Mouse (Mus musculus): ENCODE data around the gene Hsf2bp. TPM values are rescaled to one million over a fixed set of nuclear protein-coding genes. Genes with fewer than 3 reads are reported as not detected.
A peak's percentile ranks its signal among the peaks of the same experiment; 100 is the strongest.

Hsf2bp gene
- polyA plus RNA-seq, 1 experiment from 2014 or later: 0.99 TPM

GRCm38 (mm10) chr17:31919599-31919998 is 116.5 kb downstream of the Hsf2bp start:
- Histone ChIP-seq H3K27me3 (ENCODE audit: insufficient read depth, low read length) (no peaks in the 10 kb centered on the region), H3K27ac (ENCODE audit: low read length) (no peak overlapping the region), H3K4me3 (ENCODE audit: low read length) (no peak overlapping the region)

GRCm38 (mm10) chr17:31918374-31918773 is 117.8 kb downstream of the Hsf2bp start:
- no peaks in the 10 kb centered on the region for H3K27me3 ChIP-seq (ENCODE audit: insufficient read depth, low read length)
- no peaks in the 10 kb centered on the region for H3K36me3 ChIP-seq (ENCODE audit: insufficient read depth, low read length)
- ATAC-seq (ENCODE audit: low FRiP score, low TSS enrichment): no peak
- H3K27ac ChIP-seq (ENCODE audit: low read length): no peak overlapping the region
- H3K9me3 ChIP-seq (ENCODE audit: low read length): no peaks in the 10 kb centered on the region
- H3K9ac ChIP-seq (replicated peaks; ENCODE audit: low read length): no peak overlapping the region
- H3K4me2 ChIP-seq (replicated peaks; ENCODE audit: low read depth, low read length): no peak overlapping the region
- no peak overlapping the region for H3K4me3 ChIP-seq (ENCODE audit: low read length)
- 79% methylated on average over 8 of the region's 8 CpGs for WGBS
- peaks cover 21% of the 10 kb centered on the region for H3K4me1 ChIP-seq (ENCODE audit: insufficient read depth, low read length)

More at GRCm38 (mm10) chr17:31919599-31919998, 116.5 kb downstream of the Hsf2bp start:
- no peaks in the 10 kb centered on the region for H3K9me3 ChIP-seq (ENCODE audit: low read length)
- no peak for ATAC-seq (ENCODE audit: low FRiP score, low TSS enrichment)
- no peaks in the 10 kb centered on the region for H3K36me3 ChIP-seq (ENCODE audit: insufficient read depth, low read length)
- H3K4me2 ChIP-seq (replicated peaks; ENCODE audit: low read depth, low read length): no peak overlapping the region
- WGBS: 78% methylated on average over 7 of the region's 7 CpGs
- H3K9ac ChIP-seq (replicated peaks; ENCODE audit: low read length): no peak overlapping the region
- peaks cover 27% of the 10 kb centered on the region for H3K4me1 ChIP-seq (ENCODE audit: insufficient read depth, low read length)

- ATAC-seq (ENCODE audit: low FRiP score, low TSS enrichment): no peak
- Histone ChIP-seq H3K27me3 (ENCODE audit: insufficient read depth, low read length) (no peaks in the 10 kb centered on the region), H3K4me3 (ENCODE audit: low read length) (no peak overlapping the region), H3K9me3 (ENCODE audit: low read length) (no peaks in the 10 kb centered on the region), H3K9ac (replicated peaks; ENCODE audit: low read length) (0 out of 2 replicates have a peak overlapping the region, but pooled peaks have one; percentile 19), H3K4me1 (ENCODE audit: insufficient read depth, low read length) (peaks cover 27% of the 10 kb centered on the region), H3K27ac (ENCODE audit: low read length) (no peak overlapping the region), H3K4me2 (replicated peaks; ENCODE audit: low read depth, low read length) (no peak overlapping the region), H3K36me3 (ENCODE audit: insufficient read depth, low read length) (no peaks in the 10 kb centered on the region)
- 59% methylated on average over 6 of the region's 6 CpGs for WGBS
Observed at GRCm38 (mm10) chr17:31916461-31916775, 119.7 kb downstream of the Hsf2bp start.

GRCm38 (mm10) chr17:31915756-31916460 is 120.2 kb downstream of the Hsf2bp start:
- H3K4me3 ChIP-seq (ENCODE audit: low read length): no peak overlapping the region
- peaks cover 24% of the 10 kb centered on the region for H3K4me1 ChIP-seq (ENCODE audit: insufficient read depth, low read length)
- no peaks in the 10 kb centered on the region for H3K36me3 ChIP-seq (ENCODE audit: insufficient read depth, low read length)
- ATAC-seq (ENCODE audit: low FRiP score, low TSS enrichment): peak; percentile 15; the same call in 1 of the 2 replicates
- H3K9ac ChIP-seq (replicated peaks; ENCODE audit: low read length): no peak overlapping the region
- H3K9me3 ChIP-seq (ENCODE audit: low read length): no peaks in the 10 kb centered on the region
- no peak overlapping the region for H3K27ac ChIP-seq (ENCODE audit: low read length)
- WGBS: 51% methylated on average over 18 of the region's 18 CpGs
- no peaks in the 10 kb centered on the region for H3K27me3 ChIP-seq (ENCODE audit: insufficient read depth, low read length)
- no peak overlapping the region for H3K4me2 ChIP-seq (replicated peaks; ENCODE audit: low read depth, low read length)

GRCm38 (mm10) chr17:31914323-31914722 is 121.8 kb downstream of the Hsf2bp start:
- H3K4me2 ChIP-seq (replicated peaks; ENCODE audit: low read depth, low read length): no peak overlapping the region
- ATAC-seq (ENCODE audit: low FRiP score, low TSS enrichment): no peak
- H3K27ac ChIP-seq (ENCODE audit: low read length): no peak overlapping the region
- H3K9ac ChIP-seq (replicated peaks; ENCODE audit: low read length): no peak overlapping the region
- no peaks in the 10 kb centered on the region for H3K36me3 ChIP-seq (ENCODE audit: insufficient read depth, low read length)
- H3K27me3 ChIP-seq (ENCODE audit: insufficient read depth, low read length): no peaks in the 10 kb centered on the region
- WGBS: 83% methylated on average over 5 of the region's 5 CpGs
- peaks cover 19% of the 10 kb centered on the region; the same call in 1 of the 2 replicates for H3K4me1 ChIP-seq (ENCODE audit: insufficient read depth, low read length)
- H3K9me3 ChIP-seq (ENCODE audit: low read length): no peaks in the 10 kb centered on the region
- no peak overlapping the region for H3K4me3 ChIP-seq (ENCODE audit: low read length)

- H3K27me3 ChIP-seq (ENCODE audit: insufficient read depth, low read length): no peaks in the 10 kb centered on the region
- no peak overlapping the region for H3K27ac ChIP-seq (ENCODE audit: low read length)
- H3K36me3 ChIP-seq (ENCODE audit: insufficient read depth, low read length): no peaks in the 10 kb centered on the region
- H3K4me1 ChIP-seq (ENCODE audit: insufficient read depth, low read length): peaks cover 19% of the 10 kb centered on the region; the same call in 1 of the 2 replicates
- no peaks in the 10 kb centered on the region for H3K9me3 ChIP-seq (ENCODE audit: low read length)
- 0 out of 2 replicates have a peak overlapping the region, but pooled peaks have one; percentile 25 for H3K9ac ChIP-seq (replicated peaks; ENCODE audit: low read length)
- WGBS: 48% methylated on average over 18 of the region's 18 CpGs
- no peak for ATAC-seq (ENCODE audit: low FRiP score, low TSS enrichment)
- no peak overlapping the region for H3K4me2 ChIP-seq (replicated peaks; ENCODE audit: low read depth, low read length)
- no peak overlapping the region for H3K4me3 ChIP-seq (ENCODE audit: low read length)
Observed at GRCm38 (mm10) chr17:31912881-31913662, 123.1 kb downstream of the Hsf2bp start.

GRCm38 (mm10) chr17:31912387-31912786 is 123.8 kb downstream of the Hsf2bp start:
- no peaks in the 10 kb centered on the region for H3K27me3 ChIP-seq (ENCODE audit: insufficient read depth, low read length)
- 0 out of 2 replicates have a peak, but pooled peaks have one; percentile 20 for ATAC-seq (ENCODE audit: low FRiP score, low TSS enrichment)
- peaks cover 19% of the 10 kb centered on the region; the same call in 1 of the 2 replicates for H3K4me1 ChIP-seq (ENCODE audit: insufficient read depth, low read length)
- no peaks in the 10 kb centered on the region for H3K9me3 ChIP-seq (ENCODE audit: low read length)
- no peak overlapping the region for H3K27ac ChIP-seq (ENCODE audit: low read length)
- no peaks in the 10 kb centered on the region for H3K36me3 ChIP-seq (ENCODE audit: insufficient read depth, low read length)
- 66% methylated on average over 16 of the region's 16 CpGs for WGBS
- no peak overlapping the region for H3K4me2 ChIP-seq (replicated peaks; ENCODE audit: low read depth, low read length)
- H3K9ac ChIP-seq (replicated peaks; ENCODE audit: low read length): no peak overlapping the region
- no peak overlapping the region for H3K4me3 ChIP-seq (ENCODE audit: low read length)

- Histone ChIP-seq H3K4me1 (ENCODE audit: insufficient read depth, low read length) (0 out of 2 replicates have a peak, but pooled peaks cover 8% of the 10 kb centered on the region), H3K4me2 (replicated peaks; ENCODE audit: low read depth, low read length) (no peak overlapping the region), H3K27ac (ENCODE audit: low read length) (no peak overlapping the region), H3K36me3 (ENCODE audit: insufficient read depth, low read length) (no peaks in the 10 kb centered on the region), H3K9ac (replicated peaks; ENCODE audit: low read length) (no peak overlapping the region), H3K4me3 (ENCODE audit: low read length) (no peak overlapping the region), H3K9me3 (ENCODE audit: low read length) (no peaks in the 10 kb centered on the region), H3K27me3 (ENCODE audit: insufficient read depth, low read length) (no peaks in the 10 kb centered on the region)
- 93% methylated on average over 2 of the region's 2 CpGs for WGBS
- ATAC-seq (ENCODE audit: low FRiP score, low TSS enrichment): no peak
Observed at GRCm38 (mm10) chr17:31908966-31909365, 127.2 kb downstream of the Hsf2bp start.

GRCm38 (mm10) chr17:31906441-31906840 is 129.7 kb downstream of the Hsf2bp start:
- no peaks in the 10 kb centered on the region for H3K4me1 ChIP-seq (ENCODE audit: insufficient read depth, low read length)
- H3K27ac ChIP-seq (ENCODE audit: low read length): peak overlapping the region; percentile 67
- H3K27me3 ChIP-seq (ENCODE audit: insufficient read depth, low read length): no peaks in the 10 kb centered on the region
- ATAC-seq (ENCODE audit: low FRiP score, low TSS enrichment): no peak
- no peak overlapping the region for H3K4me2 ChIP-seq (replicated peaks; ENCODE audit: low read depth, low read length)
- H3K36me3 ChIP-seq (ENCODE audit: insufficient read depth, low read length): no peaks in the 10 kb centered on the region
- H3K9ac ChIP-seq (replicated peaks; ENCODE audit: low read length): no peak overlapping the region
- H3K9me3 ChIP-seq (ENCODE audit: low read length): no peaks in the 10 kb centered on the region
- no peak overlapping the region for H3K4me3 ChIP-seq (ENCODE audit: low read length)
- 95% methylated on average over 3 of the region's 3 CpGs for WGBS

- H3K27ac ChIP-seq (ENCODE audit: low read length): peak overlapping the region; percentile 85
- H3K4me2 ChIP-seq (replicated peaks; ENCODE audit: low read depth, low read length): no peak overlapping the region
- no peaks in the 10 kb centered on the region for H3K4me1 ChIP-seq (ENCODE audit: insufficient read depth, low read length)
- ATAC-seq (ENCODE audit: low FRiP score, low TSS enrichment): peak; percentile 57
- 52% methylated on average over 10 of the region's 10 CpGs for WGBS
- no peaks in the 10 kb centered on the region for H3K36me3 ChIP-seq (ENCODE audit: insufficient read depth, low read length)
- H3K27me3 ChIP-seq (ENCODE audit: insufficient read depth, low read length): no peaks in the 10 kb centered on the region
- H3K9ac ChIP-seq (replicated peaks; ENCODE audit: low read length): peak overlapping the region; percentile 49
- H3K9me3 ChIP-seq (ENCODE audit: low read length): no peaks in the 10 kb centered on the region
- no peak overlapping the region for H3K4me3 ChIP-seq (ENCODE audit: low read length)
Observed at GRCm38 (mm10) chr17:31905791-31906211, 130.3 kb downstream of the Hsf2bp start.

Data from kidney, embryonic 16.5 days (tissue).